Mouse (Mus musculus) right cerebral cortex, postnatal 10 days (tissue): ENCODE data around the gene Tagln2.

Experiments
- DNase-seq, 2 experiments: peaks; one replicate each; pipeline ENCODE4 v3.0.0; 2021; ENCODE audit warnings: low spot score in 2 of 2

The Tagln2 gene

GRCm38 (mm10) chr1:172481111-172481510 lies 18.7 kb upstream of the Tagln2 start:
- peak in 1 of 2 experiments; percentile 31 for DNase-seq

GRCm38 (mm10) chr1:172481540-172482280 lies 18.1 kb upstream of the Tagln2 start, which contains the start of gene Igsf9:
TSS of gene Igsf9 (plus strand) at chr1:172481788.
- DNase-seq, result peak; percentile 97 to 98

- peak in 1 of 2 experiments; percentile 39 for DNase-seq
These were observed 17.1 kb upstream of the Tagln2 start for GRCm38 (mm10) chr1:172482518-172483360.

- peak in 1 of 2 experiments; percentile 35 for DNase-seq
These were observed 16.5 kb upstream of the Tagln2 start for GRCm38 (mm10) chr1:172483361-172483660.

GRCm38 (mm10) chr1:172484236-172484635 lies 15.6 kb upstream of the Tagln2 start:
- DNase-seq, result peak in 1 of 2 experiments; percentile 28

- peak in 1 of 2 experiments; percentile 24 for DNase-seq
These were observed 15.2 kb upstream of the Tagln2 start for GRCm38 (mm10) chr1:172484671-172485070.

GRCm38 (mm10) chr1:172485821-172486220 lies 14.0 kb upstream of the Tagln2 start:
- DNase-seq, result no peak

GRCm38 (mm10) chr1:172486236-172486635 lies 13.6 kb upstream of the Tagln2 start:
- DNase-seq, result no peak

GRCm38 (mm10) chr1:172486651-172487050 lies 13.2 kb upstream of the Tagln2 start:
- no peak for DNase-seq

- DNase-seq, result no peak
These were observed 12.0 kb upstream of the Tagln2 start for GRCm38 (mm10) chr1:172487859-172488258.

- DNase-seq, result no peak
These were observed 11.0 kb upstream of the Tagln2 start for GRCm38 (mm10) chr1:172488831-172489230.

GRCm38 (mm10) chr1:172489585-172490250 lies 10.1 kb upstream of the Tagln2 start:
- DNase-seq, result no peak

- peak; percentile 85 to 92 for DNase-seq
These were observed 9.6 kb upstream of the Tagln2 start for GRCm38 (mm10) chr1:172490261-172490661.

GRCm38 (mm10) chr1:172492047-172492446 lies 7.8 kb upstream of the Tagln2 start:
- no peak for DNase-seq

- no peak for DNase-seq
These were observed 6.3 kb upstream of the Tagln2 start for GRCm38 (mm10) chr1:172493516-172493915.

- no peak for DNase-seq
These were observed 3.8 kb upstream of the Tagln2 start for GRCm38 (mm10) chr1:172496030-172496429.

- no peak for DNase-seq
These were observed 2.4 kb upstream of the Tagln2 start for GRCm38 (mm10) chr1:172497428-172497827.

GRCm38 (mm10) chr1:172500451-172501370 lies 864 bp downstream of the Tagln2 start:
- DNase-seq, result no peak

GRCm38 (mm10) chr1:172501371-172502144 lies 1.7 kb downstream of the Tagln2 start:
- no peak for DNase-seq
